Mouse (Mus musculus): ENCODE measurements around the gene Gm21028. TPM values are rescaled to one million over a fixed set of nuclear protein-coding genes. Genes with fewer than 3 reads are reported as not detected.

The Gm21028 gene
- not detected in 2 replicates for polyA plus RNA-seq (2012; ENCODE audit: low replicate concordance)

GRCm38 (mm10) chr7:42578488-42578887 lies at the start of gene Gm21028:
Gm21028 (minus strand) TSS chr7:42578588.

DNA sequence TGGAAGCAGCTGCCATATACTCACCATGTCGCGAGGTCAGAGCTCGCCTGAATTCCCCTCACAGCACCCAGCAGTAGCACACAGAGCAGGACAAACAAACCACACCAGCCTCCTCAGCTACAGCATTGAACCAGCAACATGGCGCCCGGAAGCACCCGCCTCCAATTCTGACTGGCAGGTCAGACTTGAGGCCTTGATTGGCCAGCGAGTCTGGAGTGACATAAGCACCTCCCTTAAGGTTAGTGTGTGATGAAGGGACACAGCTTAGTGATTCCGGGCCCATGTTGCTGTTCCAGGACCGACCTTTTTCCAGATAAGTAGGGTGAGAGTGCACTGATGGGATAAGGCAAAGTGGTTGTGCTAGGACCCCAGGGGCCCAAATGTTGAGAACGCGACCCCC lies 14.0 kb upstream of the Gm21028 start, which contains the start of gene Zfp977:
Zfp977 (minus strand) TSS at position 135 of the 400 bp plus-strand sequence.

Other genes starting within 250 kb of the Gm21028 start
- gene 4933421I07Rik, start 130.5 kb downstream of the Gm21028 start, polyA plus RNA-seq (2012; ENCODE audit: low replicate concordance), result not detected in 2 replicates
- gene Zfp141, start 72.8 kb downstream of the Gm21028 start, polyA plus RNA-seq (2012; ENCODE audit: low replicate concordance), result 0.25 and 2.3 TPM in 2 replicates
- not detected in 2 replicates for gene Zfp977, start 14.0 kb upstream of the Gm21028 start, polyA plus RNA-seq (2012; ENCODE audit: low replicate concordance)
- 0.11 and 0.51 TPM in 2 replicates for gene Zfp976, start 64.0 kb upstream of the Gm21028 start, polyA plus RNA-seq (2012; ENCODE audit: low replicate concordance)
- gene Zfp975, start 114.2 kb upstream of the Gm21028 start, polyA plus RNA-seq (2012; ENCODE audit: low replicate concordance), result not detected in 2 replicates
- not detected in 2 replicates for gene Gm17067, start 148.4 kb upstream of the Gm21028 start, polyA plus RNA-seq (2012; ENCODE audit: low replicate concordance)
- gene Vmn2r62, start 214.9 kb upstream of the Gm21028 start, polyA plus RNA-seq (2012; ENCODE audit: low replicate concordance), result not detected in 2 replicates

All from leukemia stem cell, adult 10-12 weeks (primary cell).